Mouse (Mus musculus) thymus, adult 2 months (tissue): Measurements from ENCODE around the gene B3galt4.

ENCODE experiments used
- CTCF ChIP-seq: fragments of 200-500 bp; IDR thresholded peaks from 2 replicates; pipeline ENCODE4 v1.5.1; 2012; ENCODE audit warnings: mild to moderate bottlenecking, control low read depth, low read length, moderate library complexity, borderline replicate concordance; ENCODE audit not compliant: control insufficient read depth, poor library complexity, insufficient read depth; ENCODE audit errors: extremely low read depth
- POLR2A ChIP-seq: fragments of 200-500 bp; IDR thresholded peaks from 2 replicates; pipeline ENCODE4 v1.6.1; 2012; ENCODE audit warnings: mild to moderate bottlenecking, low read length, control low read depth, moderate library complexity; ENCODE audit not compliant: control insufficient read depth, poor library complexity, insufficient read depth; ENCODE audit errors: extremely low read depth

- TF ChIP-seq CTCF (no peak), POLR2A (no peak)
These were observed 31.7 kb downstream of the B3galt4 start for GRCm38 (mm10) chr17:33919351-33920281.
